Mouse (Mus musculus) embryo, embryonic 10 days (tissue): ENCODE results near the gene Abcb8.

ENCODE experiments used
- DNase-seq: peaks from one replicate; pipeline ENCODE4 v3.0.0-alpha.2; 2015; ENCODE audit warnings: low spot score

Gene Abcb8

GRCm38 (mm10) chr5:24366426-24366825 is 27.0 kb upstream of the Abcb8 start:
- DNase-seq, result no peak

- no peak for DNase-seq
Observed at GRCm38 (mm10) chr5:24369767-24370166, 23.7 kb upstream of the Abcb8 start.

GRCm38 (mm10) chr5:24373807-24374206 is 19.7 kb upstream of the Abcb8 start:
- DNase-seq, result no peak

GRCm38 (mm10) chr5:24374216-24374615 is 19.2 kb upstream of the Abcb8 start:
- no peak for DNase-seq

GRCm38 (mm10) chr5:24374666-24375328 is 18.7 kb upstream of the Abcb8 start:
- no peak for DNase-seq

- no peak for DNase-seq
Observed at GRCm38 (mm10) chr5:24378700-24379099, 14.8 kb upstream of the Abcb8 start.

- no peak for DNase-seq
Observed at GRCm38 (mm10) chr5:24379501-24379900, 14.0 kb upstream of the Abcb8 start.

- no peak for DNase-seq
Observed at GRCm38 (mm10) chr5:24380499-24380898, 13.0 kb upstream of the Abcb8 start.

- no peak for DNase-seq
Observed at GRCm38 (mm10) chr5:24381486-24381885, 12.0 kb upstream of the Abcb8 start.

- DNase-seq, result no peak
Observed at GRCm38 (mm10) chr5:24381988-24382387, 11.5 kb upstream of the Abcb8 start.

- DNase-seq, result peak; percentile 98
Observed at GRCm38 (mm10) chr5:24383026-24383859, 10.2 kb upstream of the Abcb8 start.

GRCm38 (mm10) chr5:24384407-24384806 is 9.1 kb upstream of the Abcb8 start:
- DNase-seq, result no peak

GRCm38 (mm10) chr5:24385374-24385773 is 8.1 kb upstream of the Abcb8 start:
- DNase-seq, result no peak

GRCm38 (mm10) chr5:24385887-24386550 is 7.4 kb upstream of the Abcb8 start:
- DNase-seq, result no peak

- peak; percentile 75 for DNase-seq
Observed at GRCm38 (mm10) chr5:24387264-24388241, 5.9 kb upstream of the Abcb8 start.

- DNase-seq, result no peak
Observed at GRCm38 (mm10) chr5:24388246-24388915, 5.1 kb upstream of the Abcb8 start.

GRCm38 (mm10) chr5:24389011-24389657 is 4.3 kb upstream of the Abcb8 start:
- DNase-seq, result peak; percentile 72

GRCm38 (mm10) chr5:24389658-24390020 is 3.8 kb upstream of the Abcb8 start:
- DNase-seq, result no peak

- no peak for DNase-seq
Observed at GRCm38 (mm10) chr5:24391864-24392263, 1.6 kb upstream of the Abcb8 start, which contains the start of gene Atg9b. TSS of gene Atg9b (minus strand) at chr5:24392143.

- DNase-seq, result no peak
Observed at GRCm38 (mm10) chr5:24392724-24393123, 739 bp upstream of the Abcb8 start.
